Mouse (Mus musculus) right cerebral cortex, postnatal 10 days (tissue): Measurements from ENCODE around the gene Khdrbs2.

Source experiments
- DNase-seq, 2 experiments: peaks; one replicate each; pipeline ENCODE4 v3.0.0; 2021; ENCODE audit warnings: low spot score in 2 of 2

Gene Khdrbs2

GRCm38 (mm10) chr1:32172506-32173239, at the start of gene Khdrbs2:
Gene Khdrbs2, plus strand, starts transcription at chr1:32172714.
- peak; percentile 96 to 97 for DNase-seq

GRCm38 (mm10) chr1:32174566-32174965, 2.1 kb downstream of the Khdrbs2 start:
- DNase-seq, result peak; percentile 34 to 35

GRCm38 (mm10) chr1:32199664-32200260, 27.2 kb downstream of the Khdrbs2 start:
- DNase-seq, result no peak

- no peak for DNase-seq
Observed at GRCm38 (mm10) chr1:32248443-32248842, 75.9 kb downstream of the Khdrbs2 start.

GRCm38 (mm10) chr1:32249602-32250001, 77.1 kb downstream of the Khdrbs2 start:
- no peak for DNase-seq

- no peak for DNase-seq
Observed at GRCm38 (mm10) chr1:32250337-32250736, 77.8 kb downstream of the Khdrbs2 start.

- no peak for DNase-seq
Observed at GRCm38 (mm10) chr1:32258942-32259341, 86.4 kb downstream of the Khdrbs2 start.

GRCm38 (mm10) chr1:32270519-32270918, 98.0 kb downstream of the Khdrbs2 start:
- no peak for DNase-seq

- no peak for DNase-seq
Observed at GRCm38 (mm10) chr1:32294702-32295101, 122.2 kb downstream of the Khdrbs2 start.

GRCm38 (mm10) chr1:32301391-32301790, 128.9 kb downstream of the Khdrbs2 start:
- DNase-seq, result no peak

GRCm38 (mm10) chr1:32309074-32309473, 136.6 kb downstream of the Khdrbs2 start:
- no peak for DNase-seq

GRCm38 (mm10) chr1:32309637-32310036, 137.1 kb downstream of the Khdrbs2 start:
- no peak for DNase-seq

- DNase-seq, result no peak
Observed at GRCm38 (mm10) chr1:32339108-32339507, 166.6 kb downstream of the Khdrbs2 start.

- no peak for DNase-seq
Observed at GRCm38 (mm10) chr1:32347538-32347937, 175.0 kb downstream of the Khdrbs2 start.

- DNase-seq, result no peak
Observed at GRCm38 (mm10) chr1:32352076-32352475, 179.6 kb downstream of the Khdrbs2 start.

- no peak for DNase-seq
Observed at GRCm38 (mm10) chr1:32363539-32363938, 191.0 kb downstream of the Khdrbs2 start.

- no peak for DNase-seq
Observed at GRCm38 (mm10) chr1:32397553-32397952, 225.0 kb downstream of the Khdrbs2 start.

GRCm38 (mm10) chr1:32407651-32408050, 235.1 kb downstream of the Khdrbs2 start:
- DNase-seq, result no peak

- DNase-seq, result peak in 1 of 2 experiments; percentile 28
Observed at GRCm38 (mm10) chr1:32428410-32428809, 255.9 kb downstream of the Khdrbs2 start.

GRCm38 (mm10) chr1:32429493-32429892, 257.0 kb downstream of the Khdrbs2 start:
- DNase-seq, result no peak

GRCm38 (mm10) chr1:32430516-32430915, 258.0 kb downstream of the Khdrbs2 start:
- DNase-seq, result no peak

GRCm38 (mm10) chr1:32433118-32433517, 260.6 kb downstream of the Khdrbs2 start:
- no peak for DNase-seq

- peak in 1 of 2 experiments; percentile 21 for DNase-seq
Observed at GRCm38 (mm10) chr1:32443927-32444326, 271.4 kb downstream of the Khdrbs2 start.
